Mouse (Mus musculus): ENCODE data around the gene Gm28230.

- no peak for TF ChIP-seq ZC3H11A (IDR thresholded peaks at IDR 0.05; ENCODE audit: low read depth, low read length)
- TF ChIP-seq CTCF (conservative IDR thresholded peaks at IDR 0.05 in 1 of 2, IDR thresholded peaks at IDR 0.05 in 1 of 2; ENCODE audit: low read depth in 2 of 2, low read length in 2 of 2) = no peak
- TF ChIP-seq POLR2A (IDR thresholded peaks at IDR 0.05; ENCODE audit: low read depth, low read length) = no peak
- TF ChIP-seq POLR2AphosphoS2 (IDR thresholded peaks at IDR 0.05; ENCODE audit: low read depth, low read length) = no peak
- TF ChIP-seq ELF1 (IDR thresholded peaks at IDR 0.05; ENCODE audit: low read depth, low read length) = no peak
- TF ChIP-seq EP300 (IDR thresholded peaks at IDR 0.05; ENCODE audit: low read length) = no peak
- TF ChIP-seq IRF4 (IDR thresholded peaks at IDR 0.05; ENCODE audit: low read depth, low read length) = no peak
- no peak for TF ChIP-seq KAT2A (IDR thresholded peaks at IDR 0.05; ENCODE audit: insufficient replicate concordance, low read length)
- no peak for TF ChIP-seq GABPA (IDR thresholded peaks at IDR 0.05; ENCODE audit: insufficient replicate concordance, low read depth, low read length)
- no peak for TF ChIP-seq USF1 (IDR thresholded peaks at IDR 0.05; ENCODE audit: low read depth, low read length)
- no peak for TF ChIP-seq CHD2 (IDR thresholded peaks at IDR 0.05; ENCODE audit: low read length)
Measured at GRCm38 (mm10) chr2:74781386-74781785, 54.9 kb downstream of the Gm28230 start.
